Mouse (Mus musculus) granulocyte monocyte progenitor cell, adult 5-6 weeks (primary cell): ENCODE data around the gene Lmln. TPM values are rescaled to one million over a fixed set of nuclear protein-coding genes. Genes with fewer than 3 reads are reported as not detected.
A peak's percentile ranks its signal among the peaks of the same experiment; 100 is the strongest.
"Not testable (repeated sequence)": the region's sequence is repeated elsewhere in the genome, so short reads cannot be mapped to it uniquely, and the experiment has no call there.

ENCODE experiments used
- ATAC-seq: replicated peaks from 2 replicates; pipeline ENCODE4 v1.8.0; 2016; ENCODE audit warnings: mild to moderate bottlenecking, moderate TSS enrichment, inconsistent platforms; ENCODE audit not compliant: poor library complexity, severe bottlenecking
- total RNA-seq, 2 experiments: library from RNA; stranded (forward) in 1 of 2; stranded (reverse) in 1 of 2; fragments of 200-712, 200-1000 nt in 1 of 2; fragments of >200 nt in 1 of 2; fragmentation: Nextera tagmentation in 1 of 2; gene quantifications; 2 replicates each; pipeline ENCODE4 v1.2.3; 2014 to 2017

The Lmln gene
- total RNA-seq (2014; fragmentation: Nextera tagmentation) (3.6 and 8.5 TPM in 2 replicates), total RNA-seq (2017) (3.3 and 3.5 TPM in 2 replicates)

GRCm38 (mm10) chr16:33062024-33062681 is at the start of gene Lmln:
Gene Lmln (plus strand): TSS chr16:33062521.
- peak; percentile 91 for ATAC-seq

DNA sequence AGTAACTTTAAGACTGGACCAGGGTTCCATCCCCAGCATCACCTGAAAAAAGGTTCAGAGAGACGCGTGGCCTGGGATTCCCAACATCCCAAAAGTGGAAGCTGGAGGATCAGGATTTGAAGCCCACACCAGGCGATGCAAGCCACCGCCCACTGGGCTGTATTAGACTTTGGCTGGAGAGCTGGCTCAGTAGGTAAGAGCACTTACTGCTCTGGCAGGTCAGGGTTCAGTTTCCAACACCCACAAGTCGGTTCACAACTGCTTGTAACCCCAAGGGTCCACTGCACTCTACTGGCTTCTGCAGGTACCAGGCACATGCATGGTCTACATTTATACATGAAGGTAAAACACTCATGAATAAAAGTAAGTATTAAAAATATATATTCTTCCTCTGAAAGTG is 48.5 kb upstream of the Lmln start:
- ATAC-seq: no peak

- ATAC-seq: no peak
Measured at GRCm38 (mm10) chr16:33014921-33015320, 47.4 kb upstream of the Lmln start.

DNA sequence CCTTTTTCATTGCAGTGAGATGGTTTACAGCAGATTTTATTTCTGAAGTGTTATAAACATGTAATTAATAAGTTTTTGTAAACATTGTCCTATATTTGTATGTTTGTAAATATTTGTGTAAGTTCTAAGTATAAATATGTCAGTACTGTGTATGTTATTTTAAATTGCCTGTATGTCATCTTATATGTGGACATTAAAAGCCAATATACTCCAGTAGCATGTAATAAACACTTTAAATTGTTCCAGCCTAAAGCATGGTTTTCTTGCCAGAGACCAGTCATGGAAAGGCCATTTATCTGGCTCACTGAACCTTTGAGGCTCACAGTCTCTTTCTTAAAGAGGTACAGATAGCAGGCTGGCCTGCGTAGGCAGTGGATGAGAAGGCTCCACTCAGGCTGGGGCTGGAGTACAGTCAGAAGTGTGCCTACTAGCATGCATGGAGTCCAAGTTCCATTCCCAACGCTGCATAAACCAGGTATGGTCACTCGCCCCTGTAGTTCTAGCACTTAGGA is 46.9 kb upstream of the Lmln start:
- ATAC-seq: no peak

- no peak for ATAC-seq
Measured at GRCm38 (mm10) chr16:33015986-33016385, 46.3 kb upstream of the Lmln start.

DNA sequence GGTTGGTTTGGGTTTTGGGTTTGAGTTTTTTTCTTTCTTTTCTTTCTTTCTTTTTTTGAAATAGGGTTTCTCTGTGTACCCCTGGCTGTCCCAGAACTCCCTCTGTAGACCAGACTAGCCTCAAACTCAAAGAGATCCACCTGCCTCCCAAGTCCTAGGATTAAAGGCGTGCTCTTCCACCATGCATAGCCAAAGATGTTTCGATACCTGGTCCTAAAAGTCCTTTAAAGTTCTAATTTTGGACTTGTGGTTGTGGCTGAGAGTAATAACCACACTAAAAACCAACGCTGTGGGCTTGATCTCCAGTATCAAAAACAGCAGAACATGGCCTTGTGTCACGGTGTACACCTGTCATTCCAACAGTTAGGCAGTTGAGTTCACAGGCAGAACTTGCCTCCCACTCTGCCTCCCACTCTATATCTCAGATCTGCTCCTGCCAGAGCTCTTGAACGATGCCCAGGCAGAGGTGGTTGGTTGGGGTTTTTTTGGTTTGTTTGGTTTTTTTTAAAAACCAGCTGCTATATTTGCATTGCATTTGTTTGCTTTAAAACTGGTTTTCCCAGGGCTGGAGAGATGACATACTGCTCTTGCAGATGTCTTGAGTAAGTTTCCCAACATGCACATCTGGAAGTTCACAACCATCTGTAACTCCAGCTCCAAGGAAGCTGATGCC is 44.5 kb upstream of the Lmln start:
- no peak for ATAC-seq

- no peak for ATAC-seq
Measured at GRCm38 (mm10) chr16:33019117-33019770, 43.1 kb upstream of the Lmln start.

- no peak for ATAC-seq
Measured at GRCm38 (mm10) chr16:33021381-33021780, 40.9 kb upstream of the Lmln start.

DNA sequence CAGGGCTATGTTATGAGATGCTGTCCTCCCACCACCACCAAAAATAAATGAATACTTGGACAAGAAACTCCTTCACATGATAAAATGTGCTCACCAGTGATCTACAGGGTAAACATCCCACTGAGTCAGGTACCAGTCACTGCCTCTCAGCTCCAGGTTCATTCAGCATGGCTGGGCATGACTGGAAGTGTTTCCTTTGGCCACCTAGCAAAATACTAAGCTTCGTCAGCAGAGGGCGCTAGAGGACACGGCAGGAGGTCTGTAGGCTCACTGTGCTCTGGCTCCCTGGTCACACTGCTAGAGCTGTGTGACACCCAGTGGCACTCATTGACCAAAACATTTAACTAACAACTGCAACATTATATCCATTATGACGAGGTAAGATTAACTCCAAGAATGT is 38.6 kb upstream of the Lmln start:
- peak; percentile 91 for ATAC-seq

DNA sequence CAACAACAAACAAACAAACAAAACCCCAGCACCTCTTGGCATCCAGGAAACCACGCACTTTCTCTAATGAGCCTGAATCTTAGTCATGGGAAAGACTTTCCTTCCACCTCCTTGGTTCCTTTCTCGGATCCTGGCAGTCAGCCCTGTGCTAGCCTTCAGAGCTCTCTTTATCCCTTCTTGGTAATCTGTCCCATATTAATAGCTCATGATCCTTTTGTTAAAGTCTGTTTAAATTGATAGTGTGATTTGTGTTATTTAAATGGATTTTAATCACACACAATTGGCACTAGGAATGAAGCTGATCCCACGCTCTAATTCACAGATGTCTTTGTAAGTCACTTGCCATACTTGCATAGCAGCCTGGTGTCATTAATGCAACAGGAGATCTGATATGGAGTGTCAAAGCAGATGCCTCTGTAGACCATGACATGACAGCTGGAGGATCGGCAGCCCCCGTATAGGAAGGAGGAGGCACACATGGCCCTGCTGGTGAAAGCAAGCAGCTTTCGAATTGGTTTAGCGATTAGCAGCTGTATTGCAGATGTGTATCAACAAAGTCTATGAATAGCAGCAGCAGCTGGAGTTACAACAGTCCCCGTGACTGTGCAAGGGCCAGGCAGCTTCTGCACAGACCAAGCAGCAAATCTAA is 37.7 kb upstream of the Lmln start:
- ATAC-seq: no peak

- no peak for ATAC-seq
Measured at GRCm38 (mm10) chr16:33026357-33026756, 36.0 kb upstream of the Lmln start.

GRCm38 (mm10) chr16:33036006-33036405 is 26.3 kb upstream of the Lmln start:
- no peak for ATAC-seq

- no peak for ATAC-seq
Measured at GRCm38 (mm10) chr16:33042682-33043081, 19.6 kb upstream of the Lmln start.

GRCm38 (mm10) chr16:33043268-33043667 is 19.1 kb upstream of the Lmln start:
- peak; percentile 73 for ATAC-seq

DNA sequence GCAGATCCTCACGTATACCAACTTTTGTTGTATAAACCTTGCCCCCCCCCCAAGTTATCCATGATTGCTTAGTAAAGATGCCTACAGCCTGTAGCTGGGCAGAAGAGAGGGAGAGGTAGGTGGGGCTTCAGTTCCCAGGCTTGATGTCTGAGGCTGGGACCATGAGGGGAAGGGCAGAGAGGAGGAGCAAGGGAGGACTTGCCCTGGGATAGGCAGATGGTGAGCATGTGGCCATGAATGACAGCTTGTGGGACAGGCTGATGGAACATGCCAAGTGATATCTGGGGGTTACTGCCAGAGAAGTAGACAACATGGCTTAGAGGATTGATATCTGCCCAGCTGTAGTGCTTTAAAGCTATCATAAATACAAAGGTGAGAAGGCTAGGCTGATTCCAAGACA is 14.3 kb upstream of the Lmln start:
- no peak for ATAC-seq

GRCm38 (mm10) chr16:33048686-33049085 is 13.6 kb upstream of the Lmln start:
- ATAC-seq: no peak

GRCm38 (mm10) chr16:33049809-33050208 is 12.5 kb upstream of the Lmln start:
- peak; percentile 30; the same call in 1 of the 2 replicates for ATAC-seq

DNA sequence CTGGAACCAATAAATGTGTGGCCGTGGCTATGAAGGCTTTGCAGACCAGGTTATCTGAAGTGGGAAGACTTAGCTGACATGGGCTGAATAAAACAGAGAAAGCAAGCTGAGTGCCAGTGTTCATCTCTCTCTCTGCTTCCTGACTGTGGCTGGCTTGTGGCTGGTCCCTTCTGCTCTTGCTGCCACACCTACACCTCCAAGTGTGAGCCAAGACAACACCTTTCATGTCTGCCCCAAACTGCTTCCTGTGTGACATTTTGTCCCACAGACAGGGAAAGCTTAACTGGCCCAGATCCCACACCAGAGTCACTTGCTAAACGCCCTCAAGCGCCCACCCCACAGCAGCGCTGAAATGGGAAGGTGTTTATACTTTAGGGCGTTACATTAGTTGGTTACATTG is 9.2 kb upstream of the Lmln start:
- no peak for ATAC-seq

DNA sequence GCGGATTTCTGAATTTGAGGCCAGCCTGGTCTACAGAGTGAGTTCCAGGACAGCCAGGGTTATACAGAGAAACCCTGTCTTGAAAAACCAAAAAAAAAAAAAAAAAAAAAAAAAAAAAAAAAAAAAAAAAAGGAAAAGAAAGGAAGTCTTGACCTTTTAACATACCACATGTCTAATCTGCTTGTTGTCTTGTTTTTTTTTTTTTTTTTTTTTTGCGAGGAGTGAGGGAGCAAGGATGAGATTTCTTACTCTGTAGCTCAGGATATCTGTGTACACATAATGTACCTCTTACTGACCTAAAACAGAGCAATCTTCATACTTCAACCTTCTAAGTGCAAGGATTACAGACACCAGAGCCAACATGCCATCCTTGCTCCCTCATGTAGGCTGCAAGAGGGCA is 7.4 kb upstream of the Lmln start:
- not testable (repeated sequence) for ATAC-seq

GRCm38 (mm10) chr16:33055655-33056054 is 6.7 kb upstream of the Lmln start:
- no peak for ATAC-seq
